Mouse (Mus musculus): ENCODE results near the gene Akr1e1.
"Not testable (repeated sequence)": the region's sequence is repeated elsewhere in the genome, so short reads cannot be mapped to it uniquely, and the experiment has no call there.

Gene Akr1e1

GRCm38 (mm10) chr13:4608961-4609409, at the start of gene Akr1e1:
Gene Akr1e1, minus strand, starts transcription at chr13:4609174.
- peak; percentile 95 to 98 for DNase-seq (ENCODE audit: low spot score in 2 of 2)

DNA sequence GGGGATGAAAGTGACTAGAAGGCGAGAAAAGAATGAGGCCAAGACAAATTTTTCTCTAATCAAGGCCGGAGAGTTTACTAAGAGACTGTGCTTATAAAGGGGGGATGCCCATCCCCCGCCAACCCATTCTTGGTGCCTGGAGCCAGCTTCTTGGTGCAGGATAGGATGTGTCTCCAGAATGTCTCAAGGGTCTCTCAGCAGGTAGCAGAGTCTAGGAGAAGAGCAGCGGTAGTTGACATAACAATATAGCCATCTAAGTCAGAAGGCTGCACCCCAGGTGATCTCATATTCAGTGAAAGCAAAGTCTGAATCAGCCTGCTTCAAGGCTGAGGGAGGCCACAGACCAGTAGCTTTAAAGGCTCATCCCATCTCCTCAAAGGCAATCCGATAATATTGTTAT, 49.4 kb upstream of the Akr1e1 start:
- DNase-seq (ENCODE audit: low spot score in 2 of 2) = no peak

DNA sequence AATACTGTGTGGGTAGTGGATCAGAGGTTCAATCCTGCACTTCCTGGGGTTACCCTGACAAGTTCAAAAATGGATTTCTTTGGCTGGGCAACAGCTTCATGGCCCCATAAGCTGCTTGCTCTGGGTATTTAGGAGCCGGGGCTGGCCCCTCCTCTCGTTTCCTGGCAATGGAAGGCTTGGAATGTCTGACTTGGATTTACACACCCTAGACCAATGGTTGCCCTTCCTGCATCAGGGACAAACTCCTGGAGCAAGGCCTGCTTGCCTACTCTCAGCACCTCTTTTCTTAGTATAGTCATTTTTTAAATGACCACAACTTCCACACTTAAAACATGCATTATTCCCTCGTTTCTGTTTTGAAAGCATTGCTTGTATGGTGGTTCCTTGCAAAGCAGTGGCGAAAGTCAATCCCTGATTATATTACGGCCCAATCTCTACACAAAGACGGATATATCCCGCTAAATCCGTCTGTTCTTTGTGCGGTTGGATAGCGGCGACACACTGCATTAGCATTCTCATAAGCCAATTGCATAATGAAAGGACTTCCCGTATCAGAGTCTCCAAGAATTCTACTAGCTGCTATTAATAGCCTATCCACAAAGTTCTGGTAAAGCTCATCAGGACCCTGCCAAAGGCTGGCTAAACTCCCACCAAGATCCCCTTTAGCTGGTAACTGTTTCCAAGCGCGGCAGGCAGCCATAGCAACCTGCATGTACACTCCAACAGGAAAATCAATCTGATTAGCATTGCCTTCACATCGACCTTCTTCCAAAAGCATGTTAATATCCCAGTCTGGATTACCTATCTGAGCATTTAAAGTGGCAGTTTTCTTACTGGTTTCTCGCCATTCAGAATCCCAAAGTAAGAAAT, 47.5 kb upstream of the Akr1e1 start:
- DNase-seq (ENCODE audit: low spot score in 2 of 2) = peak; percentile 36 to 39

GRCm38 (mm10) chr13:4650190-4650589, 41.2 kb upstream of the Akr1e1 start:
- DNase-seq (ENCODE audit: low spot score in 2 of 2) = no peak

DNA sequence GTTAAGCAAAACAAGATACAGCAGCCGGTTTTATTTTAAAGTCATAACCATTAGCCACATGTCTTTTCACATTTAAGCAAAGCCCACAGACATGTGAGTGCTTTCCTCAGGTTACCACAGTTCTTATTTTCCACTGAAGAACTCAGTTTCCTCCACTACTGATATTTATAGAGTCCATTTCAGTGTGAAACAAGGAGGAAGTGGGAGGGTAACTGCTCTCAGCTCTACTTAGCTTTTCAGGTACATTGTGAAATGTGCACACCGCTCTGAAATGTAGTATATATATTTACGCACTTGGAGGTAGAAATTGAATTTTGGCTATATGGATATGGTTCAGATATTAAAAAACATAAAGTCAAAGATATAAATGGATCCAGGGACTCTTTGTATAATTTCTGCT, 36.3 kb upstream of the Akr1e1 start:
- no peak for DNase-seq (ENCODE audit: low spot score in 2 of 2)

GRCm38 (mm10) chr13:4610902-4611301, 1.9 kb upstream of the Akr1e1 start:
- no peak for DNase-seq (ENCODE audit: low spot score in 2 of 2)

DNA sequence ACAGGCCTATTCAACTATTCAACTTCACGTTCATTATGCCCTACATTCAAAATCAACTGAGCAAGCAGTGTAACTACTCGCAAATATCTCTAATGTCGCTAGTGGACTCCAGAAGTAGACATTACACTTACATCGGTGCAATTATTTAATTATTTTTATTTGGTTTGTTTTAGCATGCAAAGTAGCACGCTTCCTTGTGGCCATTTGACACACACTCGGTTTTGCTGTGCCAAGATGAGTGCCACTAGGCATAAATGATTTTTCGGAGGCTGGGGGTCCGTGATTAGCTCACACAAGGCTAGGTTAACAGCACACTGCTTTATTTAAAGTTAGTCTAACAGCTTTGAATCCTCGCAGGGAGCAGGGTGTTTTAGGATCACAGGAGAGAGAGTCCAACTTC, 444 bp downstream of the Akr1e1 start:
- no peak for DNase-seq (ENCODE audit: low spot score in 2 of 2)

DNA sequence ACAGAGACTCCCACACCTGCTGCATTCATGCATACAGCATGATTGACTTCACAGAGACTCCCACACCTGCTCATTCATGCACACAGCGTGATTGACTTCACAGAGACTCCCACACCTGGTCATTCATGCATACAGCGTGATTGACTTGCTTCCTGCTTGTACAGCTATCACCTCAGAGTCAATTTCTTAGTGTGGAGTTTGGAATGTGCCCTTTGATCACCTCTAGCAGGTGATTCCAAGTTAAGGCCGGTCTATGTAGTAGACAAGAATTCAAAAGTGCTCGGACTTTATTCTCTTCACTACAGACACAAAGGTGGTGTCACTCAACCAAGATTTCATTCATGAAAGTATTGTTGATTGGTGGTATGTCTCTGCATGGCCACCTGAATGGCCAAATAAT, 2.2 kb downstream of the Akr1e1 start:
- DNase-seq (ENCODE audit: low spot score in 2 of 2) = no peak

GRCm38 (mm10) chr13:4603431-4603830, 5.5 kb downstream of the Akr1e1 start:
- DNase-seq (ENCODE audit: low spot score in 2 of 2) = not testable (repeated sequence)

- no peak for DNase-seq (ENCODE audit: low spot score in 2 of 2)
Observed at GRCm38 (mm10) chr13:4576921-4577320, 32.1 kb downstream of the Akr1e1 start.

DNA sequence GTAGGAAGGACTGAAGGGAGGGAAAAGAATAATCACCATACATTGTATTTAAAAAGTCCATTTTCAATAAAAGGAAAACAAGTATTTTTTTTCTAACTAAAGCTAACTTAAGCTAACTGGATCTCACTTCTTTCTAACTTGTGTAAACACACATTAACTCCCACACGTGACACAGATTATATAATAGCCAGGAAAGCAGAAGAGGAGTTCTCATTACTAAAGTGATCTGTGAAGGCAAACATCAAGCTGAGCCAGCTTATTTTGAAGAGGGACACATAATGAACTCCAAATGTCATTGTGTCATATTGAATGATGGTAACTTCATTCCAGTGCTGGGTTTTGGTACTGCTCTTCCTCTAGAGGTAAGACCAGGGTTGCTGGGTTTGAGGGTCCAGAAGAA, 35.1 kb downstream of the Akr1e1 start, which contains the start of gene Akr1c21:
Akr1c21 (plus strand) TSS at position 205 of the 400 bp plus-strand sequence.
- DNase-seq (ENCODE audit: low spot score in 2 of 2) = no peak

DNA sequence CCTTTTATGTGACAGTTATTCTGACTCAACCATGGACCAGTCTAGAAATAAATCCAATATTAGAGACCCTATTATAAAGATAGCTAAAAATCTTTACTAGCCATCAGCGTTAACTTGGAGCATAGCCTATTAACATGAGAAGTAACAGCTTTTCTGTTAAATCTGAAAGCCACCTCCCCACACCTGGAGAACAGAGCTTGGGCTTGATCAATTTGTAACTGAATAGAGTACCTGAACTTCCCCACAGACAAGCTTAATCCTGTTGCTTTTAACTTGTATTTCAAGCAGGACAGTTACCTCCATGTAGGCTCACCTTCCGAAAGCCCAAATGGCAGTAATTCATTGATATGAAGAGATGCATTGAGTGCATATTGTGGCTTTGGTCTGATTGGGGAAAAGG, 43.0 kb downstream of the Akr1e1 start:
- no peak for DNase-seq (ENCODE audit: low spot score in 2 of 2)

DNA sequence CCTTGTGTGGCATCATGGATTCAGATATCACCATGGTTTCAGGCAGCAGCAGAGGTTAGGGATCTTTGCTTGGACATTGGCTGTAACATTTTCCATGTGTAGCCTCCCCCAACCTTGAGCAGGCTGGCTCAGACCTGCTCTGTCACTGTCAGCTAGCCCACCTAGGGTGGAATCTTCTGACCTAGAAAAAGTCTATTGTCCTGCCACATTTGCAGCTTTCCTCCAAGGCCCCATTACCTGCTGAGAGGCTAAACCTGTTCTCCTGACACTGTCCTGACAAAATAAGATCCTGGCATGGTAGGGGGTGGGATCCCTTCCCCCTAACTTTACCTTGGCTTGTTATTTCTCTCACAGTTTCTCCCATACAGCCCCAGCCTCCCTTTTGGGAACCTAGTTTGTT, 48.5 kb downstream of the Akr1e1 start:
- no peak for DNase-seq (ENCODE audit: low spot score in 2 of 2)

DNA sequence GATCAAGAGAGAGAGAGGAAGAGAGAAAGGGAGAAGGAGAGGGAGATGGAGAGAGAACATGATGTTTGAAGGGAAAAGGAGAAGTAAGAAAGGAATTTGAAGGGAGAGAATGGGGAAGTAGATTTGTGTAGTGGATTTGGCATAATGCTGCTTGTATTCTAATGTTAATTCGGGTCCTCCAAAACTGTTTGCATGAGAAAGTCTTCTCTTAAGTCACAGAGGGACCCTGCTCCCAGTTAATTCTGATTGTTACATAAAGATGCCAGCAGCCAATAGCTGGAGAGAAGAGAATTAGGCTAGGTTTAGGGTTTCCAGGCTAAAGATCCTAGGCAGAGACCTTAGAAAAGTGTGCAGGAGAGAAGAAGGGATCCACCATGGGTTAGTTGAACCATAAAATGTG, 49.8 kb downstream of the Akr1e1 start:
- no peak for DNase-seq (ENCODE audit: low spot score in 2 of 2)
